Mouse (Mus musculus) cortical plate, adult 2 months (tissue): ENCODE measurements around the gene Itih2.

Experiments
- CTCF ChIP-seq: fragments of 200-500 bp; IDR thresholded peaks from 2 replicates; pipeline ENCODE4 v1.5.1; 2011; ENCODE audit warnings: mild to moderate bottlenecking, control low read depth, low read length; ENCODE audit not compliant: insufficient read depth; ENCODE audit errors: extremely low read depth
- POLR2A ChIP-seq: fragments of 200-500 bp; IDR thresholded peaks from 2 replicates; pipeline ENCODE4 v1.6.1; 2011; ENCODE audit warnings: mild to moderate bottlenecking, low read length, control low read depth; ENCODE audit not compliant: insufficient read depth; ENCODE audit errors: extremely low read depth

GRCm38 (mm10) chr2:10082737-10083136 lies 48.5 kb downstream of the Itih2 start:
- TF ChIP-seq CTCF (no peak), POLR2A (no peak)
